Comparison of ENCODE assay signal across 10 mouse cellular contexts in genomic region chr3:142898949-142899396, GRCm38 (mm10). TPM values are rescaled to one million over a fixed set of nuclear protein-coding genes. Genes with fewer than 3 reads are reported as not detected.
A peak's percentile ranks its signal among the peaks of the same experiment; 100 is the strongest.
DNase-seq lines count a peak whose midpoint lies in the region; ATAC-seq lines count a peak whose summit lies in the region.
"Had no signal": no experiment of that assay in that cellular context is flagged by ENCODE, and none has a peak within 500 bp of the region (broad histone marks: within the 10 kb centered on the region; RNA-seq: fewer than 3 reads in every experiment).

No protein-coding gene starts in this region.

- peak; percentile 58 for ATAC-seq in liver, embryonic 11.5 days (replicated peaks; ENCODE audit: low FRiP score)

- H3K9ac ChIP-seq in liver, embryonic 11.5 days (ENCODE audit: low read depth, low read length), result no peak overlapping the region
- H3K9ac ChIP-seq: neural tube, embryonic 15.5 days had no signal

- H3K4me1 ChIP-seq in heart, embryonic 10.5 days, result no peaks in the 10 kb centered on the region
- H3K4me1 ChIP-seq in liver, embryonic 11.5 days (replicated peaks; ENCODE audit: control insufficient read depth, insufficient read depth, low read length), result no peaks in the 10 kb centered on the region
- H3K4me1 ChIP-seq: forebrain, embryonic 10.5 days; neural tube, embryonic 15.5 days had no signal

- H3K27ac ChIP-seq in heart, embryonic 10.5 days, result no peak overlapping the region
- H3K27ac ChIP-seq in liver, embryonic 11.5 days (ENCODE audit: low read depth, low read length), result no peak overlapping the region
- H3K27ac ChIP-seq: forebrain, embryonic 10.5 days; neural tube, embryonic 15.5 days had no signal

- 81% methylated on average over 8 of the region's 8 CpGs for WGBS in heart, embryonic 10.5 days
- 54% methylated on average over 8 of the region's 8 CpGs for WGBS in liver, embryonic 11.5 days

- H3K4me3 ChIP-seq in heart, embryonic 10.5 days, result no peak overlapping the region
- no peak overlapping the region for H3K4me3 ChIP-seq in liver, embryonic 11.5 days (ENCODE audit: low read depth, low read length)
- H3K4me3 ChIP-seq: forebrain, embryonic 10.5 days; neural tube, embryonic 15.5 days had no signal

- peak; percentile 33 for DNase-seq in heart, adult 8-10 months (ENCODE audit: low spot score)
- no peak for DNase-seq in heart, embryonic 10.5 days (ENCODE audit: low spot score)
- peak; percentile 72 for DNase-seq in R1 (ENCODE audit: low read depth, low spot score)
- DNase-seq in liver, embryonic 11.5 days (ENCODE audit: low spot score), result no peak
- DNase-seq in thymus, postnatal 10 days (ENCODE audit: low spot score in 2 of 2), result peak; percentile 13 to 20
- no peak for DNase-seq in spleen, postnatal 14 days (ENCODE audit: low spot score in 2 of 2)
- no peak for DNase-seq in embryo, embryonic 10.5 days (ENCODE audit: low spot score)
- no peak for DNase-seq in left cerebral cortex, postnatal 25 days (ENCODE audit: low spot score in 2 of 2)

- no peaks in the 10 kb centered on the region for H3K9me3 ChIP-seq in heart, embryonic 10.5 days
- H3K9me3 ChIP-seq in liver, embryonic 11.5 days (ENCODE audit: control insufficient read depth, low read length), result no peaks in the 10 kb centered on the region
- H3K9me3 ChIP-seq: forebrain, embryonic 10.5 days; neural tube, embryonic 15.5 days had no signal

- H3K27me3 ChIP-seq in heart, embryonic 10.5 days (ENCODE audit: insufficient read depth, poor library complexity, severe bottlenecking), result no peaks in the 10 kb centered on the region
- H3K27me3 ChIP-seq in liver, embryonic 11.5 days (replicated peaks; ENCODE audit: control insufficient read depth, insufficient read depth, low read length), result no peaks in the 10 kb centered on the region
- H3K27me3 ChIP-seq: neural tube, embryonic 15.5 days had no signal

- no peaks in the 10 kb centered on the region for H3K36me3 ChIP-seq in heart, embryonic 10.5 days
- no peaks in the 10 kb centered on the region for H3K36me3 ChIP-seq in liver, embryonic 11.5 days (ENCODE audit: control insufficient read depth, insufficient read depth, low read length)
- H3K36me3 ChIP-seq: forebrain, embryonic 10.5 days; neural tube, embryonic 15.5 days had no signal

- intact Hi-C loops in left cerebral cortex, postnatal 25 days (cut with DNase I), result no loop called here

- H3K4me2 ChIP-seq in liver, embryonic 11.5 days, result peak overlapping the region; percentile 43
- H3K4me2 ChIP-seq: neural tube, embryonic 15.5 days had no signal

RNA-seq across cellular contexts. Expression of gene Pkn2, which starts 17.2 kb away (rescaled TPM):
- 10 to 100 TPM; 36.5 to 41.8 (median 38.1) TPM for total RNA-seq in heart, adult 8-10 months (2022)
- polyA plus RNA-seq in heart, embryonic 10.5 days (2016; fragmentation: Nextera tagmentation; extraction: Ambion mirVana), result 42.4 and 52.3 TPM in 2 replicates
- polyA plus RNA-seq in liver, embryonic 11.5 days (2014; fragmentation: Nextera tagmentation; extraction: Ambion mirVana), result 42.7 and 43.6 TPM in 2 replicates
- 10 to 100 TPM; 27.7 to 36.8 TPM for total RNA-seq in left cerebral cortex, postnatal 25 days (2021)

Comparison
In these comparisons a context has a peak if more than half of its experiments do, and no peak if none do; other contexts are left out.
1. DNase-seq: peak in heart, adult 8-10 months (single experiment), R1 (single experiment) and thymus, postnatal 10 days (2 of 2); none in heart, embryonic 10.5 days (single experiment), liver, embryonic 11.5 days (single experiment), spleen, postnatal 14 days (0 of 2), embryo, embryonic 10.5 days (single experiment) and left cerebral cortex, postnatal 25 days (0 of 2).